Mouse (Mus musculus): Measurements from ENCODE around the gene A730071L15Rik. TPM values are rescaled to one million over a fixed set of nuclear protein-coding genes. Genes with fewer than 3 reads are reported as not detected.

Gene A730071L15Rik
- total RNA-seq, 2 experiments from 2014 or later: not detected

Other genes starting within 250 kb of the A730071L15Rik start
- gene Gck, start 249.9 kb upstream of the A730071L15Rik start, total RNA-seq (2021): 10 to 100 TPM in 1 of 2 experiments, 1 to 10 TPM in 1; 3.4 to 18.5 TPM
- gene Ykt6, start 244.3 kb upstream of the A730071L15Rik start, total RNA-seq (2021): 10 to 100 TPM; 60.5 to 66.3 TPM
- gene Camk2b, start 133.7 kb upstream of the A730071L15Rik start, total RNA-seq (2021): 1 to 10 TPM; 6.0 to 8.1 TPM
- 10 to 100 TPM; 61.2 to 64.6 TPM for gene Nudcd3, start 386 bp downstream of the A730071L15Rik start, total RNA-seq (2021)
- gene Npc1l1, start 30.1 kb downstream of the A730071L15Rik start, total RNA-seq (2021): under 1 TPM in 1 of 2 experiments, not detected in 1; 0.08 TPM
- gene Ddx56, start 67.7 kb downstream of the A730071L15Rik start, total RNA-seq (2021): 10 to 100 TPM; 23.5 to 25.5 TPM
- gene Tmed4, start 74.8 kb downstream of the A730071L15Rik start, total RNA-seq (2021): 10 to 100 TPM; 82.9 to 94.8 TPM
- gene Ogdh, start 91.6 kb downstream of the A730071L15Rik start, total RNA-seq (2021): 1,000 to 10,000 TPM; 1,707 to 1,741 TPM
- gene Zmiz2, start 189.0 kb downstream of the A730071L15Rik start, total RNA-seq (2021): 10 to 100 TPM; 35.0 to 39.5 TPM
- gene Ppia, start 215.4 kb downstream of the A730071L15Rik start, total RNA-seq (2021): 100 to 1,000 TPM; 331 to 351 TPM
- gene H2afv, start 244.4 kb downstream of the A730071L15Rik start, total RNA-seq (2021): 10 to 100 TPM; 70.4 to 83.8 TPM

Data from heart, postnatal 36 days (tissue).